Mouse (Mus musculus) gastrocnemius, postnatal 14 days (tissue): Measurements from ENCODE around the gene 3110021N24Rik. TPM values are rescaled to one million over a fixed set of nuclear protein-coding genes. Genes with fewer than 3 reads are reported as not detected.
A peak's percentile ranks its signal among the peaks of the same experiment; 100 is the strongest.
"Not testable (repeated sequence)": the region's sequence is repeated elsewhere in the genome, so short reads cannot be mapped to it uniquely, and the experiment has no call there.

Experiments
- DNase-seq: peaks from one replicate; pipeline ENCODE4 v3.0.0; 2021; ENCODE audit warnings: mixed read lengths
- intact Hi-C: fragments of 180-260 bp; cut with DNase I; formaldehyde crosslinking; loops from one replicate; pipeline ENCODE4 v1.15.1; 2025; ENCODE audit warnings: low total_unique reads
- long read RNA-seq, 2 experiments: library from polyadenylated mRNA; stranded (forward); transcript quantifications; one replicate each; pipeline ENCODE4 v2.0.0; 2021
- total RNA-seq, 2 experiments: library from RNA; stranded (reverse); gene quantifications; 2 replicates each; pipeline ENCODE4 v1.2.3; 2021

3110021N24Rik gene
- total RNA-seq: under 1 TPM; 0.55 to 0.60 TPM
- long read RNA-seq, experiment 1, partial matches to known transcripts: 0 of 1 reads
- long read RNA-seq, experiment 1, other reads (novel, unspliced or antisense): 1 of 1 reads
- long read RNA-seq, experiment 2, partial matches to known transcripts: 0 of 1 reads
- long read RNA-seq, experiment 2, other reads (novel, unspliced or antisense): 1 of 1 reads

DNA sequence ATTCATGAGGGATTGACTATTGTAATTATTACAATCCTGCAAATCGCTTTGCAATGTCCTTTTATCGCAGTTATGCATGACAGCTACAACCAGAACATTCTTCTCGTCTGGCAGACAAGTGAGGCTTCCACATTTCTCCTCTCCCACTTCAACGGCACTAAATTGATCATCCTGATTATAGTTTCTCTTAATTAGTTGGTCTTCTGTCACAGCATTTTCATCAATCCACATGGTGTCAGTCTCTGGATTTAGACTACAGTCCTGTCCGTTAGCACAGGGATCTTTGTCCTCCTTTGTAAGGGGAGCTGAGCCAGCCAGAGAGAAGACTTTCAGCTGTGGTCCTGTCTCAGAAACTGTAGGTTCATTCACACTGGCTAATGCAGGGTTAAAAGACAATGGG lies at the start of gene 3110021N24Rik:
TSS of gene 3110021N24Rik (plus strand) at position 301 of the 400 bp plus-strand sequence.
- intact Hi-C loops: loop anchor here (10.0 kb wide), 1 partner anchor 65 kb away; the partner anchor contains the start of gene Zfyve9
- DNase-seq: no peak

DNA sequence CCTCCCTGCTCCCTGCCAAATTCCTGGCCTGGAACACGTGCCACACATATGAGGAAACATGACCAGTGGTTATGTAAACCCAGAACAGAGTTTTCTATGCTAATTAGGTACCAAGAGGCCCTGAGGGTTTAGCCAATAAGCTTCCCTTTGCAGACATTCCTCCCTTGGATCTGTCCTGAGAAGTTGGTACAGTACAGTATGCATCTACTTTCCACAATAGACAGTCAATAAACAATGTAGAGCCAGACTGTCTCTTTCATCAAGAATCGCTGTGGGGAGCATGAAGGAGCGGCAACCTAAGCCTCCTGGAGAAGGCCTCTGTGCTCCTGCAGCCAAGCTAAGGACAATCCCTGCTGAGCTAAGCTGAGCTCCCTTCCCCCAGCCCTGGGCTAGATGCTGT lies 33.3 kb upstream of the 3110021N24Rik start:
- intact Hi-C loops: no loop called here
- no peak for DNase-seq

DNA sequence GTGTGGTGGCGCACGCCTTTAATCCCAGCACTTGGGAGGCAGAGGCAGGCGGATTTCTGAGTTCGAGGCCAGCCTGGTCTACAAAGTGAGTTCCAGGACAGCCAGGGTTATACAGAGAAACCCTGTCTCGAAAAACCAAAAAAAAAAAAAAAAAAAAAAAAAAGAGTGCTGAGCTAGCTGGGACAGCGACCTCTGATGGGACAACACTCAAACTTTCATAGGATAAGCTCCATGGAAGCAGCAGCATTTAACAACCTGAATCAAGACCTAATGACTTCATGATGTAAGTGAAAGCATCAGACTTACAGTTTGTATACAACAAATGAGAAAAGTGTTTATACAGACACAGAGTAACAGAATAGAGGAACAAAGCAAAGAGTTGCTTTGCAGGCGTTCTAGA lies 32.4 kb upstream of the 3110021N24Rik start:
- intact Hi-C loops, DNase-seq: not testable (repeated sequence)

DNA sequence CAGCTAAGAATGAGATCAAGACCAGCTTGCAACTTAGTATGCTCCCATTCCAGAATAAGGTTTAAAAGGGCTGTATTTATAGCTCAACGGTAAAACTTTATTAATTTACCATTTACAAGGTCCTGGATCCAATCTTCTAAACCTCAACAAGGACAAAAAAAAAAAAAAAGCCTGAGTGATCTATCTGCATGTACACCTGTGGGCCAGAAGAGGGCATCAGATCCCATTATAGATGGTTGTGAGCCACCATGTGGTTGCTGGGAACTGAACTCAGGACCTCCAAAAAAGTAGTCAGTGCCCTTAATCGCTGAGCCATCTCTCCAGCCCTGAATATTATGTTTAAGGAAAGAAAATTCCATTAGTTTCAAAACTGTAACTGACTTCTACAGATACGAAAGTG lies 29.0 kb upstream of the 3110021N24Rik start:
- DNase-seq: no peak
- intact Hi-C loops: no loop called here

DNA sequence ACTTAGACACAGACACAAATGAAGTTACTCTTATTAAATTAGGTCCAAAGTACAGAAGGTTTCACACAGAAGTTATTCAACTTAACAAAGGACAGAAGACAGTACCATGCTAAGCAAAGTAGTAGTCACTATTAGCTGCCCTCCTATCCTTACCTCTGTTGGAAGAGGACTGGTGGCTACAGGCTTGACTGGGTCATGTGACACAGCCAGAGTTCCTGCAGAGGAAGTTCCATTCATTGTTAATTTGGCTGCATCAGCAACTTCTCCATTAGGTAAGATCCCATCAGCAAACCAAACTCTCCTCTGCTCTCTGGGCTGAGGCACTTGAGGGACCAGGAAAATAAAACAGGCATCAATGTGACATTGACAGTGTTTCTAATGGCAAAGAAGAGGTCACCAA lies 28.0 kb upstream of the 3110021N24Rik start:
- intact Hi-C loops: no loop called here
- DNase-seq: no peak

DNA sequence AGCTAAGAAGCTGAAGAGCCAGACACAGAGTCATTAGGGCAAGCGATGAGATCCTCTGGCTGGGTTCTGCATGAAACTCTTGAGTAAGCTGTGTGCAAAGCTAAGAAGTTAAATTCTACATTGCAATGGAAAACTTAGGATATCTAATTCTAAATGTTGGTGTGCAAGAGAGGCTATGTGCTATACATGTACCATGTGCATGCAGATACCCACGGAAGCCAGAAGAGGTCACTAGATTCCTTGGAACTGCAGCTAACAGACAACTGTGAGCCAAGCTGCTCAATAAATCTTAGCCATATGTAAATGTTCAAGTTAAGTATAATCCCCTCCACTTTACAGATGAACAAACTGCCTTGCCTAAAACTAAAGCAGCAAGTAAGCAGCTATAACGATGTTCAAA lies 22.5 kb upstream of the 3110021N24Rik start:
- intact Hi-C loops: no loop called here
- DNase-seq: peak; percentile 19

DNA sequence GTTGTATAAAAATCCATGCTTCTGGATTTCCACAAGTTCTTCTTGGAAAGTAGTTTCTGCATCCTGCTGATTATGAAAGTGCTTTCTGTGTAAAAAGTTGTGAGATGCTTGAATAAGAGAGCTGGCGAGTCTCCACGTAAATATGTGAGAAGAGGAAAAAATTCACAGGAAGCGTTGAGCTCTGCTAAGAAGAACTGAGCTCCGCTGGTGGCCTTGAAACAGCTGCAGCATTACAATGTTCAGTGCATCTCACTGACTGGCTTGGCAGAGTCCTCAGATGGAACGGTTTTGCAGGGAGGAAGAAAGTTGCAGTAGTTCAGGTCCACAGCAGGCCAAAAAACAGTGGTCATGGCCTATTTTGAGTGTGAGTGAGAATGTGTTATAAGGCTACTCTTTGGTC lies 11.2 kb upstream of the 3110021N24Rik start:
- intact Hi-C loops: no loop called here
- DNase-seq: peak; percentile 14

DNA sequence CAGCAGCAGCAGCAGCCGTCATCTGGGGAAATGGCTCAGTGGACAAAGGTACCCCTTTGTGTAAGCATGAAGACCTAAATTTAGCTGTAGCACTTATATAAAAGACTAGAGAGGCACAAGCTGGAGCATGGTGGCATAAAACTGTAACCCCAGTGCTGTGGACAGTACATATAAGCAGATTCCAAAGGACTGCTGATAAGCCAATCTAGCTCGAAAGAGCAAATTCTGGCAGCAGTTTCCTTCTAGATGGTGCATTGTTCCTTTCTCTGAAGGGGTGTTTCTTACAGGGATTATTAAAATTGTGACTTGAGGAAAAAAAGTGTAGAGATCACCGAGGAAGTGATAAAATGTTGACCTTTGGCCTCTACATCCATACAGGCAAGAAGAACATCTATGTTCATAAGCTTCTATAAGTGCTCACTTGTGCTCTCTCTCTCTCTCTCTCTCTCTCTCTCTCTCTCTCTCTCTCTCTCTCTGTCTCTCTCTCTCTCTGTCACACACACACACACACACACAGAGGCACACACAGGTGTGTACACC lies 1.9 kb downstream of the 3110021N24Rik start:
- no peak for DNase-seq
- intact Hi-C loops: no loop called here

DNA sequence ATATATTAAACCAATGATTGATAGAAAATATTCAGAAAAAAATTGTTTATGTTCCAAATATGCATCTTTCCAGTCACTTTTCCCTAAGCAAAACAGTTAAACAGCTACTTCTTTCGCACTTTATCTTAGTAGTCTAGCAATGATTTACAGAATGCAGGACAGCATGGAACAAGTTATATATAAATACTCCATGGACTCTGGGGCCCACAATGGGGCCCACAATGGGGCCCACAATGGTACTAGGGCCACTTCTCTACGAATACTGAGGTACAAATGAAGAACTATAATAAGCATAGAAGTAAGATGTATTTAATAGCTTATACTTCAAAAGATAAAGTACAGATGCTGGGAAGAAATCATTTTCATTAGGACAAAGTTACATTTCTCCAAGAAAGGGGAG lies 4.7 kb downstream of the 3110021N24Rik start:
- DNase-seq: no peak
- intact Hi-C loops: no loop called here

DNA sequence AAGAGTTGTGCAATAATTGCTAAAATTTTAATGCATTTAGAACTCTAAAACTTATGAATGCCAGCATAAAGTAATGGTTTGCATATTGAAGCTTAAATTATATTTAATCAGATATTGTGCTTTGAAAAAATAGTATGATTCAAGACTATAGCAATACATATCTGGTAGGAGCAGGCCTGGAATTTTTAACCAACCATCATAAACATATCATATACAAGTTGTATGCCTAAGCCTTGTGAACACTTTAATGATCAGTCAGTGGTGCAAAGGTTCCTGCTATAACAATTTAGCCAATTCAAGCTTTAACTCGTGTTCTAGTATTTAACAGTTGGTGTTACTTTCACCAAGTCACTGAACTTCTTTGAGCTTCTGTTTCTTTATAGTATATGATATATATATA lies 11.0 kb downstream of the 3110021N24Rik start:
- no peak for DNase-seq
- intact Hi-C loops: no loop called here

DNA sequence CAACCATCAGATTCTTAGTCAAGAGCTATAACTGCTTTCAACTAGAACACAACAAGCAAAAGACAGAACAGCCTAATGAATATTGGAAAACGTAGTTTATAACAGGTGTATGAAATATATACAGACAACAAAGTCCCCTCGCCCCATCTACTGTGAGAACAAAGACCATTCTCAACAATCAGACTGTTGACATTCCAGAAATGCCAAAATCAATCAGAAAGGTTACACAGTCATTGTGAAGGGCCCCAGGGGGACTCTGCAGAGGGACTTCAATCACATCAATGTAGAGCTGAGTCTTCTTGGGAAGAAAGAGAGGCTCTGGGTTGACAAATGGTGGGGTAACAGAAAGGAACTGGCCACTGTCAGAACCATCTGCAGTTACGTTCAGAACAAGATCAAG lies 12.1 kb downstream of the 3110021N24Rik start:
- intact Hi-C loops: no loop called here
- DNase-seq: no peak

DNA sequence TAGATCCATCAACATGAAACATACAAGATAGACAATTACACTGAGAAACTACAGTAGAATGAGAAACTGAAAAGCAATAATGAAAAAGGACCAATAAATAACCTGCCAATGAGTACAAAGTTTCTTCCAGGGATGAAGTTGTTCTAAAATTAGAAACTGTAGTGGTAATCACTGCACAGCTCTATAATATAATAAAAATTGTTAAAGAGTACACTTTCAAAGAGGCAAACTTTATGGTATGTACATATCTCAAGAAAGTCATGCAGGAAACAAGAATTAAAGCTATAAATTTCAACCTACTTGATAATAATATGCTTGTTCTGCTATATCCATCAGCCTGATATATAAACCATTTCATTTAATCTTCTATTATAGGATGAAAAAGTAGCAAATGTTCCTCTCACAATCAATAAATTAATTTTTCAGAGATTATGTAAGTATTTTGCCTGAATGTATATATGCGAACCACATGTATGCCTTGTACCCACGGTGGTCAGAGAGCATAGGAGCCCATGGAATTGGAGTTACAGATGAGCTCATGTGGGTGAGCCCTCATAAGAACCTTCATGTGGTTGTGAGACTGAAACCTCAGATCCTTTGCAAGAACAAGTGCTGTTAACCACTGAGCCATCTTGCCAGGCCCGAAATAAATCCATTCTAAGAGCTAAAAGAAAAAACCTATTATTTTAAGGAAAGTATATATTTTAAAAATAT lies 26.9 kb downstream of the 3110021N24Rik start:
- intact Hi-C loops: no loop called here
- DNase-seq: no peak

DNA sequence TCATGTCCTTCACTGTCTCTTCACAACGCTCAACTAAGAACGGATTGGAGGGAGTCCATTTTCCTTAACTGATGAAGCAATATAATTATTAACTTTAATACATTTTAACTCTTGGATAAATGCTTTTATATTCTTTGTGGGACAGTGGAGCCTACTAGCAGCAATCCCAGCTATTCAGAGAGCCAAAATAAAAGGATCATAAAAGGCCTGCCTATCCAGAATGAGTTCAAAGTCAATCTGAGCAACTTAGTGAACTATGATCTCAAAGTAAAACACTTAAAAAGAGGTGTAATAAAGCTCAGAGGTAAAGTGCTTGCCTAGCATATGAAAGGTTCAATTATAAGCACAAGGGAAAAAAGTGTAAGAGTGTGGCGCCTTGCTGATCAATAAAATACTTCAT lies 40.1 kb downstream of the 3110021N24Rik start:
- DNase-seq: no peak
- intact Hi-C loops: no loop called here

DNA sequence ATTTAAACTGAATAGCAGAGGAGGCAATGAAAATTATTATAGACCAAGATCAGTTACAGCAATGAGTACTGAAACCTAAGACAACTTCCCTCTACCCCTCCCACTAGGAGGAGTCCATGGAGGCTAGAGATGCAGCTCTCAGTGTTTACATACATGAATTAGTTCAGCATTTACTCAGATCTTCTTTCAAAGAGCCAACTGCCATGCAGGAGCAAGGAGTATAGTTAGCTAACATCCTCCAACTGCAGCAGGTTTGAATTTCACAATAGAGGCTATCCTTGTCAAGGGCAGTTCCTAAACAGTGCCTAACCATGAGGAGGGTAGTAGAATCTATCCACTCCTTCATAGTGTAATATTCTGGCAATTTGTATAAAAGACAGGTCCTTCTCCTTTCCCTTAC lies 49.1 kb downstream of the 3110021N24Rik start:
- no peak for DNase-seq
- intact Hi-C loops: no loop called here

DNA sequence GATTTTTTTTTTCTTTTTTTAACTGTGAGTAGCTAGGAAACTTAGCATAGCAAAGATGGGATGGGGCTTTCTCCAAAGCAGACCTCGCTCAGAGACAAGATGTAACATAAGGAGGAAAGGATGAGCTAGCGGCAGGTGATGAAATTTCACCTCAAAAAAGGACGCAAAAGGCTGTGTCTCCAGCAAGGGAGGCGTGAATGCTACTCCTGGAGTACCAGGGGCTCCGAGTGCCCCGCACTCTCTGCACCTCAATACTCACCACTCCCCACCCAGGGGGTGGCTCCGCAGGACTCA lies 60.3 kb downstream of the 3110021N24Rik start:
- intact Hi-C loops: loop anchor here (10.0 kb wide), 1 partner anchor 65 kb away; the partner anchor contains the start of gene 3110021N24Rik
- DNase-seq: no peak

DNA sequence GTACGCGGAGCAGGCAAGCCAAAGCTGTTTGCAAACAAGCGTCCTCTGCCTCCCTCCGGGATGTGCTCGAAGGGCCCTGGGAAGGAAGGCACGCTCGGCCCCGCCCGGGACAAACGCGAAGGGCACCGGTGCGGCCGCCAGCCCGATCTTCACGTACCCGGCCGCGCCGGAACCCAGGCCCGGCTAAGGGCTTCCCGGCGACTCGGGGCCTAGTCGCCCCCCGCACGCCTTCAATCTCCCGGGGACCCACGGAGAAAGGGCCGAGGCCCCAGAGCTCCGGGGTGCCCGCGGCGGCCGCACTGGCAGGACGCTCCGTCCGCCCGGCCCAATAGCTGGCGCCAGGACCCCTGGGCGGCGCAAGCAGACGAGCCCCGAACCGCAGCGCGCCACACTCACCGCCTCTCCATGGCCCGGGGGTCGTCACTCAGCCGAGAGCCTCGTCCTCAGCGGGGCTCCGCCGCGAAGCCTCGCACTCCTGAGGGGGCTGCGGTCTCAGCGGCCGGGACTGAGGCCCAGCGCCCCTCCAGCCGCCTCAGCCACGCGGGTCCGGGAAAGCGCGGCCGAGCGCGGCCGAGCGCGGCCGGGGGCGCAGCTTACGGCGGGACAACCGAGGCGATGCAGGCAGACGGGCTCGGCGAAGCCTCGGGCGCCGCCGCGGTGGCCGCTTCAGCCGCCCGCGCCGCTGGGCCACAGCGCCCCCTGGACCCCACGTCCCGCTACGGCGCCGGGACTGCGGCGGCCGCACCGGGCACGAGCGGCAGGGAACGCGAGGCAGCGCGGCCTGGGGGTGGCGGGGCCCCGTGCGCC lies 60.8 kb downstream of the 3110021N24Rik start, which contains the start of gene Zfyve9:
TSS of gene Zfyve9 (minus strand) at position 742 of the 807 bp plus-strand sequence.
- peak; percentile 87 for DNase-seq
- intact Hi-C loops: loop anchor here (10.0 kb wide), 1 partner anchor 65 kb away; the partner anchor contains the start of gene 3110021N24Rik

DNA sequence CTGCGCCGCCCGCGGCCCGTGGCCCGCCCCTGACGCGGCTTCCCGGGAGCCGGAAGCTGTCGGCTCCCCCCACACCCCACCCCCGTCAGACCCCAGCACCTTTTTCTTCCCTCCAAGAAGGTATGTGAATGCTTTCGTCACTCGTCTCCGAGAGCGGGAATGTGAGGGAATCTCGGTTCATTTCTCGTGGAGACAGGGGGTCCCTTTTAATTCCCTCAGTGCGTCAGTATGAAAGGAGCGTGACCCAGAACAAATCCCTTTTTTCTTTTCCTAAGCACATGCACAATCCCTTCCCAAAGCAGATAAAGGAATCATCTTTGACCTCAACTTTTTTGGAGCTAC lies 61.4 kb downstream of the 3110021N24Rik start:
- DNase-seq: no peak
- intact Hi-C loops: loop anchor here (10.0 kb wide), 1 partner anchor 66 kb away; the partner anchor contains the start of gene 3110021N24Rik

DNA sequence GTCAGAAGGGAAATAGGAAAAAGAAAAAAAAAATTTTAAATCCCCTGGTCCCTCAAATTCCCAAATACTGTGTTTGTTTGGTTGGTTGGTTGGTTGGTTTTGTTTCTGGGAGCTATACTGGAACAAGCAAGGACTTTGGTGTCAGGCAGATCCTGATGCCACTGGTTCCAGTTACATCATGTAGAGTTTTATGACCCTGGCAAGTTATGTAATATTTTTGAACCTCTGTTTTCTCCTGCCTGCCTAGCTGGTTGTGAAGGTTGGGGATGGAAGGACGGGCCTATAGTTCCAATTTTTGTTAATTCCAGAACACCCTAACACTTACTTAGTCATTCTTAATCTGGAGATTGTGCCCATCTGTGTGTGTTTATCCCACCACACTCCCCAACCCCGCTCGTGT lies 62.1 kb downstream of the 3110021N24Rik start:
- no peak for DNase-seq
- intact Hi-C loops: loop anchor here (10.0 kb wide), 1 partner anchor 67 kb away; the partner anchor contains the start of gene 3110021N24Rik

DNA sequence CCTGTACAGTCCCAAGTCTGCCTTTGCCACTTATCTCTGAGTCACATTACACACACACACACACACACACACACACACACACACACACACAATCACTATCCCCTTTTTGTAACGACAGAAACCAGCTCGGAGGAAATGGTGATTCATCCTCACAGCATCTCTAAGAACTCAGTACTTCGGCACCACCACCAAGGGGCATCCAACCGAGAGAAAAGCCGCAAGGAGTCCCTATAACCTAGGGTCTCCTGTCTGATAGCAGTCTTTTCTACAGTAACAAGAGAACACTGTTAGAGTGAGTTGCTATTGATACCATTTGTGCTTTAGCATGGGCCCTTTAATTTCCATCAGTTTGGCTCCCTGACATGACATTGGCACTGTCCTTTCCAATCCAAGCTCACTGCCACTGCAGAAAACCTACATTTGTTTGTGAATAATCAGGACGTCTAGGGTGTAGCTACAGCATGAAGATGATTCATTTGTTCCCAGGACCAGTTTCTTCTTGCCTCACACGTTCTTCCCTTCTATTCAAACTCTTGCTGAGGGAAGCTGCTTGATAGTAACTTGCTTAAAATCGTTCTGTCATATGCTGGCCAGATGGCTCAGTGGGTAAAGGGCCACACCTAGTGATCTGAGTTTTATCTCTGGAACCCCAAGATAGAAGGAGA lies 63.1 kb downstream of the 3110021N24Rik start:
- intact Hi-C loops: loop anchor here (10.0 kb wide), 1 partner anchor 68 kb away; the partner anchor contains the start of gene 3110021N24Rik

More for the DNA sequence above, 63.1 kb downstream of the 3110021N24Rik start:
- no peak for DNase-seq
